Mouse (Mus musculus): ENCODE data around the gene Krtap3-2.
"Not testable (repeated sequence)": the region's sequence is repeated elsewhere in the genome, so short reads cannot be mapped to it uniquely, and the experiment has no call there.

The Krtap3-2 gene

DNA sequence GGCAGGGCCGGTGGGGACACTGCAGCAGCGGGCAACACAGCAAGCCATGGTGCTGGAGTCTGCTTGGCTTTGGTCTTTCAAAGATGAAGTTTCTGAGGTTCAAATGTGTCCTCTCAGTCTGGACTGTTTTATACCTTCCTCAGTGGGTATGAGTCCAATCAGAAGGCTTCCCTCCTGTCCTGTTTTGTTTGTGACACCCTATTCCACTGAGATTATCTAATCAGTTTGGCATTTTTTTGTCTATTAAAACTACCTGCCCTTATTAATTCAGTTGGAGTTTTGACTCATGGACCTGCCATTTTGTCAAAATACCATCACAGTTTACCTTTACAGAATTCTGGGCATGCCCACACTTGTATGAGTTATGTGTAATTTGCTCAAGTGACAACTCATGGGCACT, at the start of gene Krtap3-2:
Gene Krtap3-2 (minus strand): TSS at position 101 of the 400 bp plus-strand sequence.
- DNase-seq (ENCODE audit: low spot score), result no peak

DNA sequence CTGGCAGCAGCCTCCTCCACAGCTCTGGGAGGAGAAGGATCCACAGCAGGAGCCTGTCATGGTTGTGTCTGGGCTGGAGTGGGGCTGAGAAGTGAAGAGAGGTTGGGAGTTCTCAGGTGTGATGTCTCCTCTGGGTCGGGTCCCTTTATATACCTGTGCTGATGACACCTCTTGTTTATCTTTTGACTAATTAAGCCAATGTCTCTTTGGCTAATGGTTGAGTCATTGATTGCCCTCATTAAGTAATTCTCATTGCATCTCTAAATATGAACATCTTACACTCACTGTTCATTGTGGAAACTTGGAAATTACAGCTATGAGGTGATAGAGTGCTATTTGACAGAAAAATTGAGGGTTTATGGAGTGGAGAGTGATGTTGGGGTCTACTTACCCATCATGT, 46.6 kb upstream of the Krtap3-2 start, which contains the start of gene Gm11938:
Gene Gm11938 (minus strand): TSS at position 101 of the 400 bp plus-strand sequence.
- not testable (repeated sequence) for DNase-seq (ENCODE audit: low spot score)

DNA sequence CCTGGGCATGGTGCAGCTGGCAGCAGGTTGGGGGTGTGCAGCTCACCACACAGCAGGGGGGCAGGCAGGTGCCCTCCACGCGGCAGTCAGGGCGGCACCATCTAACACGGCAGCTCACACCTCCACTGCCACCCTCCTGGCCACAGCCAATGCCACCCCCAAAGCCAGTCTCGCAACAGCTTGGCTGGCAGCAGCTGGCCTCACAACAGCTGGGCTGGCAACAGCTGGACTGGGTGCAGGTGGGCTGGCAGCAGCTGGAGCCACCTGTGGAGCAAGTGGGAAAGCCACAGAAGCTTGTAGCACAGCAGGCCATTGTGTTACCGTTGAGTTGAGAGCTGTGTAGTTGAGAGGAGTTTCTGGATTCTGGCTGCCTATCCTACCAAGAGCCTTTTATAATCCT, 41.1 kb upstream of the Krtap3-2 start, which contains the start of gene Krtap9-3:
Gene Krtap9-3 (minus strand): TSS at position 364 of the 400 bp plus-strand sequence.
- not testable (repeated sequence) for DNase-seq (ENCODE audit: low spot score)

DNA sequence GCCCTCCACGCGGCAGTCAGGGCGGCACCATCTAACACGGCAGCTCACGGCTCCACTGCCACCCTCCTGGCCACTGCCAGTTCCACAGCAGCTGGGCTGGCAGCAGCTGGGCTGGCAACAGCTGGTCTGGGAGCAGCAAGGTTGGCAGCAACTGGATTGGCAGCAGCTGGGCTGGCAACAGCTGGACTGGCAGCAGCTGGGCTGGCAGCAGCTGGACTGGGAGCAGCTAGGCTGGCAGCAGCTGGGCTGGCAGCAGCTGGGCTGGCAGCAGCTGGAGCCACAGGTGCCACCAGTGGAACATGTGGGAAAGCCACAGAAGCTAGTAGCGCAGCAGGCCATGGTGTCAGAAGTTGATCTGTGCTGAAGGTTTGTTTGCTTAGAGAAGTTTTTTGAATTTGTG, 34.3 kb upstream of the Krtap3-2 start, which contains the start of gene Krtap1-3:
Gene Krtap1-3 (minus strand): TSS at position 359 of the 400 bp plus-strand sequence.
- no peak for DNase-seq (ENCODE audit: low spot score)

DNA sequence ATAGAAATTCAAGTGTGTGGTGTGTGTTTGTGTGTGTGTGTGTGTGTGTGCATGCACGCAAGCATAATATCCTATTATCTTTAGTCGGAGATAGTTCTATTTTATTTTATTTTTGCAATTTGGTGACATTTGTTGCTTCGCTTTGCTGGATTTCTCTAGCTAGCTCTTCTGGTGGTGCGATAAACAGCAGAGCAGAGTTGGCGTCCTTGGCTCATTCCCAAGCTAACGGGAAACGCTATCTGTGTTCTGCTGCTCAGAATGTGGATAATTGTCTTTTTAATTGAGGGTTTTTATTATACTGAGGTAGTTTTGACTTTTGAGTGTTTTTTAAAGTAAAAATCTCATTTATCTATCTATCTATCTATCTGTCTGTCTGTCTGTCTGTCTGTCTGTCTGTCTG, 28.4 kb upstream of the Krtap3-2 start:
- peak; percentile 25 for DNase-seq (ENCODE audit: low spot score)

DNA sequence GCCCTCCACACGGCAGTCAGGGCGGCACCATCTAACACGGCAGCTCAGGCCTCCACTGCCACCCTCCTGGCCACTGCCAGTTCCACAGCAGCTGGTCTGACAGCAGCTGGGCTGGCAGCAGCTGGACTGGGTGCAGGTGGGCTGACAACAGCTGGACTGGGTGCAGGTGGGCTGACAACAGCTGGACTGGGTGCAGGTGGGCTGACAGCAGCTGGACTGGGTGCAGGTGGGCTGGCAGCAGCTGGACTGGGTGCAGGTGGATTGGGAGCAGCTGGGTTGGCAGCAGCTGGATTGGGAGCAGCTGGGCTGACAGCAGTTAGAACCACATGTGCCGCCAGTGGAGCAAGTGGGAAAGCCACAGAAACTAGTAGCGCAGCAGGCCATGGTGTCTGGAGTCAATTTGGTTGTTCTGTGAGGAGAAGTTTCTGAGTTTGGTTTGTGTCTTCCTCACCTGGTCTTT, 26.6 kb upstream of the Krtap3-2 start, which contains the start of gene Krtap1-4:
Gene Krtap1-4 (minus strand): TSS at position 410 of the 460 bp plus-strand sequence.
- no peak for DNase-seq (ENCODE audit: low spot score)

DNA sequence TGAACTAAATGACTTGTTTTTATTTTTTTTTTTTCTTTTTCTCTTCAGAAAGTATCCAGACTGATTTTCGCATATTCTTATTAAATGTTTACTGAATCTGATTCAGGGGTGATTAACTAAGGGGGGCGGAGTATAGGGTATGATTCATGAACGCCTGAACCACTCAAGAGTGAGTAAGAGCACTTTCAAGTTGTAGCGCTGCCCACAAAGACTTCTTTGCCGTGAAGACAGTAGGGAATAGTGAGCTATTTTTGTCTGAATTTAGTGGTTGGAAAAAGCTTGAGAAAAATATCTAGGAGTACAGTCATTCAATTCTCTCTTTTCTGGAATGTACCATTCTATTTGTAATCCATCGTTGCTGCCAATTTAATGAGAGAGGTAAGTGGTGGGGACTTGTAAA, 24.9 kb upstream of the Krtap3-2 start:
- no peak for DNase-seq (ENCODE audit: low spot score)

DNA sequence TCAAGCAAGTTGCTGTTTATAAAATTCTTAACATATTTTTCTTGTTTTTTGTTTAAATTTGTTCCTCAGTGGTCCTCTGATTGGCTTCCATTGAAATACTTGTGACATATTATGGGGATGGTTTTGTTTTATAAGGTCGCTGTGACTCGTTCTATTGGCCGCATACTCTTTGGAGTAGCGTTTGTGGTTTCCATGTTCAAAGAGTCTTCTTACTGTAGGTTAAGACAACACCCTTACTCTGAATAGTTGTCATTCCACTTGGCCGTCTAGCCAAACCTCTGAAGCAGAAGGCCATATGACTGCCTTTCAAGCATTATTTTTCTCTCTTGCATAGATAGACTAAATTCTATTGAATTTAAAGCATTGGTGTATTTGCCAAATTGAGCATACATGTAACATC, 24.4 kb upstream of the Krtap3-2 start:
- no peak for DNase-seq (ENCODE audit: low spot score)

DNA sequence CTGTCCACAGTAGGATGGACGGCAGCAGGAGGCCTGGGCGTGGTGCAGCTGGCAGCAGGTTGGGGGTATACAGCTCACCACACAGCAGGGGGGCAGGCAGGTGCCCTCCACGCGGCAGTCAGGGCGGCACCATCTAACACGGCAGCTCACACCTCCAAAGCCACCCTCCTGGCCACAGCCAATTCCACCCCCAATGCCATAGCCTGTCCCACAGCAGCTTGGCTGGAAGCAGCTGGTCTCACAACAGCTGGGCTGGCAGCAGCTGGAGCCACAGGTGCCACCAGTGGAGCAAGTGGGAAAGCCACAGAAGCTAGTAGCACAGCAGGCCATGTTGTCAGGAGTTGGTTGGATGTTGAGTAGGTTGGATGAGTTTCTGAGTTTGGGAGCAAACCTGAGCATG, 24.0 kb upstream of the Krtap3-2 start, which contains the start of gene Krtap1-5:
Gene Krtap1-5 (minus strand): TSS at position 381 of the 400 bp plus-strand sequence.
- no peak for DNase-seq (ENCODE audit: low spot score)

DNA sequence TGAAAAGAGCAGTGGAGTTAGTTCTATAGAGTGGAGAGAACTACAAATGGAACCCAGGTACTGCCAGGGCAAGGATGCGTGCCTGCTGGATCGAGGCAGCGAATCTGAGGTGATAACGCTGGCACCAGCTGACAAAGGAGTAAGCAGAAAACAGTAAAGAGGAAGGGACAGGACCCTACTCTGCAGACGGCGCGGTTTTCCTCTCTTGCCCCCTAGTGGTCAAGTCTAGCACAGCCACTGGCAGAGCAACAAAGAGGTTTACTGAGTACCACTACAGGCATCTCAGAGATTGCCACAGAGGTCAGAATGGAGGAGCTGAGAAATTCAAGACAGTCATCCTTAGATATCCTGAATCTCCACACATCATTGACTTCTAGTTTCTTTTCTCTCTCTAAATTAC, 17.5 kb upstream of the Krtap3-2 start:
- peak; percentile 55 for DNase-seq (ENCODE audit: low spot score)

DNA sequence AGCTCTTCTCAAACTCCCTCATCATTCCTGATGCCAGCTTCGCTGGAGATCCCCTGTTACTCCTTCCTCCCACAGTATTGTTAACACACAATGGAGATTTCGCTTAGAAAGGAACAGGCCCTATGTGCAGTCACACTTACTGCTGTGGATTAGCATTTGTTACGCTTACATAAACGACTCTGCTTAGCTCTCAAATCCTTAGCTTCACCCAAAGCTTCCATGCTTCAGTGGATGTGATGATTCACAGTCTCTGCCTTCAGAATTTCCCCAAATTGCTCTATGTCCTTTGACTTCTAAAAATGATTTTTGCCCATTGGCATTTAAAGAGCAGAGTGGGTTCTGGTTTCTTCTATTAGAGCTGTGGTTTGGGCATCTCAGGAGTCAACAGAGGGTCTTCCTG, 16.5 kb upstream of the Krtap3-2 start:
- no peak for DNase-seq (ENCODE audit: low spot score)

DNA sequence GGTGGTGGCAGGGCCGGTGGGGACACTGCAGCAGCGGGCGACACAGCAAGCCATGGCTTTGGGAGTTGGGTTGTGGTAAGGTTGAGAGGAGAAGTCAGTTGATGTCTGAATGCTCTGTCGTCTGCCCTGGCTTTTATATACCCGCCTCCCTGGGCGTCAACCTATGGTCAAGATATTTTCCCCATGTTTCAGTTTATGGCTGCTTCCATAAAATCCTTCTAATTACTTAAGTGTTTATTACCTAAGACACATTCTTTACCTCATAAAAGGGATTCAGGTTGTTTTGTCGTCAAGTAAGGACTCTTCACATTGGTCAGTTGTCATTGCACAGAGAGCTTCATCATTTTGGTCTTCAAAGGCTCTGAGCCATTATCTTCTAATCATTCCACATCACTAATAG, 9.9 kb upstream of the Krtap3-2 start, which contains the start of gene Krtap3-1:
Gene Krtap3-1 (minus strand): TSS at position 101 of the 400 bp plus-strand sequence.
- DNase-seq (ENCODE audit: low spot score), result no peak

DNA sequence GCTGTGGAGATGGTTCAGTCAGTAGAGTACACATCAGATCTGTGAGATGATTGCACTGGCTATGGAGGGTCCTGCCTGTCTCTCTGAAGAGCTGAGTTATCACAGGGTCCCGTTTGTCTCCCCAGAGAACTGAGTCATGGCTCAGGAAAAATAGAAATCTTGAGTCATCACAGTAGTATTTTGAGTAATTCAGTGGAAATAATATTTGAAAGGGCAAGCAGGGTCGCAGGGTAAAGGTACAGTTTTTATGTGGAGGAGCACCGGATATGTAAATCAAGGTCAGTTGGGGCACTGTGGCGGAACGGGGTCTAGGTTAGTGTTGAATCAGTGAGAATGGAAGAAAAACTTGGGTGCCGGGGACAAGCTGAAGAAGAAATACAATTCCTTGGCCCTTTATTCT, 5.9 kb upstream of the Krtap3-2 start:
- no peak for DNase-seq (ENCODE audit: low spot score)

DNA sequence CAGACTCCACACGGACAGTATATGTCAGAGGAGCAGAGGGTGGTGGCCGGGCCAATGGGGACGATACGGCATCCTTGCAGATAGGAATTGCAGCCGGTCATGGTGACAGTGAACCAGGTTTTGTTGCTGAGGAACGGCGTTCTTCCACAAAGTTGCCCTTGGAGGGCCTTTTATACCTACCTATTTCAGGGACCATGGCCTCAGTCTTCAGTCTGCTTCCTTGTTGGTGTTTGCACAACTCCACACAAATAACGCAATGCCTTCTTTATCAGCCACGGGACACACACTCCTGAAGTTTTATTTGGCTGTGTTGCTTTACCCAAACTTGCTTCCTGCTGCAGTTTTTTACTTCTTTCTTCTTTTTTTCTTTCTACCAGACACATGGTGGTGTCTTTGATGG, 2.7 kb upstream of the Krtap3-2 start, which contains the start of gene Gm11939:
Gene Gm11939 (minus strand): TSS at position 101 of the 400 bp plus-strand sequence.
- no peak for DNase-seq (ENCODE audit: low spot score)

DNA sequence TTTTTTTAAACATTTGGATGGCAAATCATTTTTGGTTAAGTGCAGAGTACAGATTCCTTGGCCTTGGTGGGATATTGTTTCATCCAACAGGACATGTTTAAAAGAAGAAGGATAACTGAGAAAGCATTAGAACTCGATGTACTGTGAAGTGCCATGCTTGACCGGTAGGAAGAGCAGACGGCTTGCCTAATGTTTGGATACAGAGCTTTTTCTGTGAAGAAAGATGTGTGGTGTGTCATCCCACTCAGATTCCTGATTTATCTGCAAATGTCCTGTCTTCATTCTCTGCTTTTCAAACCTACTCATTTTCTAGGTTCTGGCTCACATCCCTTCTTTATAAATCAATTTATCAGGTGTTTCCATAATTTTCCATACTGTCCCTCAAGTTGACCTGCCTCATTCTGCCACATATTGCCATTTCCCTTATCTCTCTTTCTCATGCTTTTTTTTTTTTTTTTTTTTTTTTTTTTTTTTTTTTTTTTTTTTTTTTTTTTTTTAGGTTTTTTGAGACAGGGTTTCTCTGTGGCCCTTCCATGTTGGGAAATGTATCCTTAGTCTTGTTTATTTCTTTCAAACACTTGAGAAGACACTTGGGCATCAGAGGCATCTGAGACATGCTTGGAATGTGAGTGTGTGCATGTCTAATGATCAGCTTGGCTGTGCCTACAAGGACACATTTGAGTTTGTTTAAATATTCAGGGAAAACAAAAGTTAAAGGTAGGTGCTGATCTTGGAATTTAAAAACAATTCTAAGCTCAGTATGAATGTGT, 1.5 kb upstream of the Krtap3-2 start:
- no peak for DNase-seq (ENCODE audit: low spot score)

DNA sequence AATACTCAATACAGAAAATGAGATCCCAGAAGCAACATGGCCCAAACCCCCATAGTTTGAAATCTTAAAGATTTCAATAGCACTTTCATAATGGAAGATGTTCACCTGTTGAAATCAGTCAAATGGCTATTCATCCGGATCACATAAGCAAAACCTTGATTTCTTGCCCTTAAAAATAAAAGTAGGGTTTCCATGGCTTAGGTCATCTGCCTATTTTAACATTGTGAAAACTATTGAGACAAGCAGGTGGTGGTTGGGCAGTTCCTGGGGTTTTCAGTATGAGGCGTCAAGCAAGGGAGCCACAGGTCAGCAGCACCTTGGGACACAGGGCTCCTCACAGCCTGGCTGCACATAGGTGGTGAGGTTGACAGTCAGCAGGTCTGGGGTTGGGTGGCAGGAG, 458 bp downstream of the Krtap3-2 start:
- no peak for DNase-seq (ENCODE audit: low spot score)

DNA sequence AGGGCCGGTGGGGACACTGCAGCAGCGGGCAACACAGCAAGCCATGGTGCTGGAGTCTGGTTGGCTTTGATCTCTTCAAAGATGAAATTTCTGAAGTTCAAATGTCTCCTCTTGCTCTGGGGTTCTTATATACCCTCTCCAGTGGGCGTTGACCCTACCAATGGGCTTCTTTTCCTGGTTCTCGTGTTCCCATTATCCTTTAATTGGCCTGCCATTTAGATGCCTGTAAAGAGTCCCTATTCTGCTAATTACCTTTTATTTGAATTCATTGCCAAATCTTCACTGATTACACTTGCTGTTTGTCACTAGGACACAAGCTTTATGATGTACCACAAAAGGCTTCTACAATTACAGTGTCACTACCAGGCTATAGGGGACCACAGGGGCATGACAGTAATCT, 5.9 kb downstream of the Krtap3-2 start, which contains the start of gene Krtap3-3:
Gene Krtap3-3 (minus strand): TSS at position 101 of the 400 bp plus-strand sequence.
- DNase-seq (ENCODE audit: low spot score), result no peak

DNA sequence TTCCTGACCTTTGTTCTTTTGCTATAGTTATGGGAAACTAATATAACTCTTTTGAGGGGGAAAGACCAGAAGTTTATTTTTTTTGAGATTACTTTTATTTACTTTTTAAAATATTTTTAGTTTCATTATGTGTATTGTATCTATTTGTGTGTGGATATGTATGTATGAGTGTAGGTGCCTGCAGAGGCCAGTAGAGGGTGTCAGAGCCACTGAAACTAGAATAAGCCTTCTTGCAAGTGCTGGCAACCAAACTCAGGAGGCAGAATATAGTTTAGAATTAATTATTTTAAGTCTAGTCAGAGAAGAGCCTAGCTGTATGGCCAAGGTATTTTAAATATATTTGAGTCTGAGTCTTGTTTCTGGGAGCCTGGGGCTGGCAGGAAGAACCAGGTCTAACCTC, 8.8 kb downstream of the Krtap3-2 start:
- no peak for DNase-seq (ENCODE audit: low spot score)

DNA sequence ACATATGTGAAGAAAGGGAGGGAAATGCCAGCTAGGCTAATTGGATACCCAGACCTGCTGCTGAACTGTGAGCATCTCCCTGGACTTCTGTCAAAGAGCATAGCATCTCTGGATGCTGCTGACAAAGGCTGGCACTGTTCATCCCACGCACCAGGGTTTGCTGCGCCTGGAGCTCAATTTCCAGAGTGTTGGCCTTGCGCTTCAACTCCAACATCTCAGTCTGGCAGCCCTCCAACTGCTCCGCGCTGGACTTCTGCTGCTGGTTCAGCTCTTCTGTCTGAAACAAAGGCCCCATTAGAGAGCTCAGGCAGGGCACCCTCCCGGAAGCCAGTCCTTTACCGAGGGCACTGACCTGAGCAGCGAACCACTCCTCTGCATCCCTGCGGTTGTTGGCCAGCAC, 16.9 kb downstream of the Krtap3-2 start:
- peak; percentile 5 for DNase-seq (ENCODE audit: low spot score)

DNA sequence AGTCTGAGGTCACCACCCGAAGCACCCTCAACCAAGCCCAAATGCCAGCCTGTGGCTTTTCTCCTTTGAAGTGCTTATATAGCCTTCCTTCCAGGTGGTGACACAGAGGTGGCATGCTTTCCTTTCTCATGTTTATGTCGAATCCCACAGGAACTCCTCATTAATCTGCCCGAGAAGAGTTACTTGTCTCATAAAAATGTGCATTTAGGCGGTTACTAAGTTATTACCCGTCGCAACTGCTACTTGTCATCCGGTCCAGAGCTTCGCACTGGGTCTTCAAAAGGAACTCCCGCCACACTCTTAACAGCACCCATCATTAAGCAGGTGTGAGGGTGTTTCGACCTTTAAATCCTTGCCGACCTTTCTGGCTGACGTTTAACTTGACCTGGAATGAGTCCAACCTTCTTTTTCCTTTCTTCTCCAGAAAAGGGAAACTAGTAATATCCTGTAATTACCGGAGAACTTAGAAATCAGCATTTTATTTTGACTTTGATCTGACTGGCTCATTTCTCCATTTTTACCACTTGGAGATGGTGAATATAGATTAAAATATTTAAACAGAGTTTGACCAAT, 35.3 kb downstream of the Krtap3-2 start, which contains the start of gene Krt39:
Gene Krt39 (minus strand): TSS at position 51 of the 573 bp plus-strand sequence.
- no peak for DNase-seq (ENCODE audit: low spot score)

DNA sequence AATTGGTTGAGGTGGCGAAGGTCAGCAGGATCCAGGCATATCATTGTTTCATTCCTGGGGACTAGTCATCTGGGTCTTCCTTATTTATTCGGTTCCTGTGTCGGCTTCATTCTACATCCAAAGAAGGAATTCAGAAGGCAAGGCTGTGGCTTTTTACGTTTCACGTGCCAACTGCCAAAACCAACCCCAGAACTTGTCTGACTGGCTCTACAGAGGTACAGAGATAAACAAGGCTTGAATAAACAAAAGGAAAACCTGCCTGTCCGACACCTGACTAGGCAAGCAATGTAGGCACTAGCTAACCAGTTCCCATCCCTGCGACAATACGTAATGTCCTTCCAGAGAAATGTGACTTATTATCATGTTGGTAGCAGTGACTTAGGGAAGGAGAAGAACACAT, 42.6 kb downstream of the Krtap3-2 start:
- no peak for DNase-seq (ENCODE audit: low spot score)

All from layer of hippocampus, adult 9-10 months (tissue).